Mouse (Mus musculus) adrenal gland, adult 8-10 months (tissue): ENCODE data around the gene Porcn. TPM values are rescaled to one million over a fixed set of nuclear protein-coding genes. Genes with fewer than 3 reads are reported as not detected.

Experiments used
- DNase-seq: peaks from one replicate; pipeline ENCODE4 v3.0.0; 2022
- total RNA-seq, 4 experiments: library from RNA; stranded (reverse); gene quantifications; 2 replicates each; pipeline ENCODE4 v1.2.4; 2022

Porcn gene
- total RNA-seq, 4 experiments from 2014 or later = 7.4 to 16.0 (median 12.3) TPM

- no peak for DNase-seq
Observed at GRCm38 (mm10) chrX:8205551-8205950, 774 bp downstream of the Porcn start.

GRCm38 (mm10) chrX:8205088-8205487, 1.2 kb downstream of the Porcn start:
- DNase-seq = no peak

- no peak for DNase-seq
Observed at GRCm38 (mm10) chrX:8204076-8204475, 2.2 kb downstream of the Porcn start.

- no peak for DNase-seq
Observed at GRCm38 (mm10) chrX:8203105-8203504, 3.2 kb downstream of the Porcn start.

GRCm38 (mm10) chrX:8193419-8193723, 13.0 kb downstream of the Porcn start, which contains the start of gene Ebp:
Gene Ebp, minus strand, starts transcription at chrX:8193512.
- DNase-seq = no peak

- peak; percentile 80 for DNase-seq
Observed at GRCm38 (mm10) chrX:8192640-8193418, 13.5 kb downstream of the Porcn start.

GRCm38 (mm10) chrX:8192126-8192639, 14.1 kb downstream of the Porcn start:
- no peak for DNase-seq

- no peak for DNase-seq
Observed at GRCm38 (mm10) chrX:8182871-8183540, 23.3 kb downstream of the Porcn start.

GRCm38 (mm10) chrX:8179646-8180045, 26.7 kb downstream of the Porcn start:
- DNase-seq = no peak

GRCm38 (mm10) chrX:8178871-8179270, 27.5 kb downstream of the Porcn start:
- DNase-seq = no peak

GRCm38 (mm10) chrX:8175504-8176385, 30.6 kb downstream of the Porcn start, which contains the start of gene Tbc1d25:
Gene Tbc1d25, minus strand, starts transcription at chrX:8176181.
- DNase-seq = peak; percentile 83

- no peak for DNase-seq
Observed at GRCm38 (mm10) chrX:8175169-8175503, 31.2 kb downstream of the Porcn start.

- no peak for DNase-seq
Observed at GRCm38 (mm10) chrX:8167716-8168647, 38.3 kb downstream of the Porcn start.

GRCm38 (mm10) chrX:8164471-8164870, 41.9 kb downstream of the Porcn start:
- DNase-seq = no peak

- DNase-seq = no peak
Observed at GRCm38 (mm10) chrX:8163076-8163475, 43.2 kb downstream of the Porcn start.

- peak; percentile 81 for DNase-seq
Observed at GRCm38 (mm10) chrX:8145153-8145991, 61.0 kb downstream of the Porcn start, which contains the start of gene Rbm3. Gene Rbm3, minus strand, starts transcription at chrX:8145880.
